Mouse (Mus musculus) retina, postnatal 7 days (tissue): ENCODE data around the gene Fau.

Source experiments
- DNase-seq: peaks from one replicate; pipeline ENCODE4 v3.0.0-alpha.2; 2012; ENCODE audit warnings: low read depth, low spot score

Fau gene

DNA sequence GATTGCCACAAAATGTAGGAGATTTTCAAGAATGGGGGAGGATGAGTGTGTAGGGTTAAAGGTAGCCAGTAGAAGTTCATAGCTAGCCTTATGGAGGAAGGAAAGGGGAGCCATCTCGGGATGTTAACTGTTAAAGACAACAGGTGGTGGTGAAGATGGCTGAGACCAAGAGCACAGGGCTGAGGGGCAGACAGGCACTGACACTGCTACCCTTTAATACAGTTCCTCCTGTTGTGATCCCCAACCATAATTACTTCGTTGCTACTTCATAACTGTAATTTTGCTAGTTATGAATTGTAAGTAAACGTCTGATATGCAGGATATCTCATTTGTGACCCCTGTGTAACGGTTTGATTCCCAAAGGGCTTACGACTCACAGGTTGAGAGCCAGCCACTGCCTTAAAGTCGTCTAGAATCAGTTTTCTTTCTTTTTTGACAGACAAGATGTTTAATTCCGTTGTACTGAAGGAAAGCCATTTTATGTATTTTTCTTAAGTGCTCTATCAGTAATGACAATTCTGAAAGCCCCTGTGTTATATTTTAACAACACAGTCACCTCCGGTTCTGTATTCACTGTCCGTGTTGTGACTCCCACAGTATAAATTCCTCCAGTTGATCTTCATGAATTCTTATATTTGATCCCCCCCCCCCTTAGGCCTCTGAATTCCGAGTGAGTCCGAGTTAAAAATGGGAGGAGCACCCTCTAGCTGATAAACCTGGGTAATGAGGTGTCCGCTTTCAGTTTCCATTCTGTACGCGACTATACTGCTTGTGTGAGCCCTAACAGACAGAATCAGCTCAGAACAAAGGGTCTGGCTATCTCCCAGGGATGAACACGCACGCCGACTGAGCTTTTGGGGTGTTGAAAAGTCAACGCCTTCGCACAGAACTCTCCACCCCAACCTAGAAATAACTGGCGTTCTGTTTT lies 12.0 kb upstream of the Fau start:
- DNase-seq = no peak

DNA sequence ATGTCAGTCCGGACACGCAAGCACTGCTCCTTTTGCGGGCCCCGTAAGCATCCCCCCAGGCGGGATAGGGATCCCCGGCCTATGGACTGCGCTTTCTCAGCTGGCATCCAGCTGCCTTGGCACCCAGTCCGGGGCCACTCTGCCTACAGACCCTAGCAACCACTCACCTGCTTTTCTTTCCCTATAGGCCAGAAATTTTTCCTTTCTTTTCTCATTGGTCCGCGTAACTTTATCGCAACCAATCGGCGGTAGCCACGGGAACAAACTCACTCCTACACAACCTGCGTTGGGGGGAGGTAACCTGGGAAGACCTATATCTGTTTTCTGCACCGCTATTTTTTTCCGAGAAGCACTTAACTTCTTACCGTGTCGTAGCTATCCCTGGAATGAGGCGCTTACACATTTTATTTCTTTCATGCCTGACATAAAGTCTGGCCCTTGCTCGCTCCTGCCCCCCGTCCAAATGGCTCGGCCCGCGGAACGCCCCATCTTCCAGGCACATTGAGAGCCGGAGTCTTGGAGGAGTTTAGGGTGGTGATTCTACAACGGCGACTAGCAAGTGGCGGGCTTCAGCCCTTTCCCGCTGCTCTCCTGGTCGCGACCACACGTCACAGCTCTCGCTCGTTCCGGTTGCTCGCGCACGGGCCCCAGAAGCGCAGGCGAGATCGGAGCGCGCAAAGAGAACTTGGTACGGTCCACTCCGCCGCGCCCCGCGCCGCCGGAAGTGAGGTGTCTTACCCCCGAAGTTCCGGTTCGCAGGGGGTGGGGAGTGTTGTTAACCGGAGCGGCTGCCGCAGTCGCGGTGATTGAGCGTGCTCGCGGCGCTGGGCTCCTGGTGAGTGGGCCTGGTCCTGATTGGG lies 11.1 kb upstream of the Fau start, which contains the start of gene Syvn1:
Syvn1 (plus strand) TSS at position 283 of the 860 bp plus-strand sequence.
- peak; percentile 84 for DNase-seq

DNA sequence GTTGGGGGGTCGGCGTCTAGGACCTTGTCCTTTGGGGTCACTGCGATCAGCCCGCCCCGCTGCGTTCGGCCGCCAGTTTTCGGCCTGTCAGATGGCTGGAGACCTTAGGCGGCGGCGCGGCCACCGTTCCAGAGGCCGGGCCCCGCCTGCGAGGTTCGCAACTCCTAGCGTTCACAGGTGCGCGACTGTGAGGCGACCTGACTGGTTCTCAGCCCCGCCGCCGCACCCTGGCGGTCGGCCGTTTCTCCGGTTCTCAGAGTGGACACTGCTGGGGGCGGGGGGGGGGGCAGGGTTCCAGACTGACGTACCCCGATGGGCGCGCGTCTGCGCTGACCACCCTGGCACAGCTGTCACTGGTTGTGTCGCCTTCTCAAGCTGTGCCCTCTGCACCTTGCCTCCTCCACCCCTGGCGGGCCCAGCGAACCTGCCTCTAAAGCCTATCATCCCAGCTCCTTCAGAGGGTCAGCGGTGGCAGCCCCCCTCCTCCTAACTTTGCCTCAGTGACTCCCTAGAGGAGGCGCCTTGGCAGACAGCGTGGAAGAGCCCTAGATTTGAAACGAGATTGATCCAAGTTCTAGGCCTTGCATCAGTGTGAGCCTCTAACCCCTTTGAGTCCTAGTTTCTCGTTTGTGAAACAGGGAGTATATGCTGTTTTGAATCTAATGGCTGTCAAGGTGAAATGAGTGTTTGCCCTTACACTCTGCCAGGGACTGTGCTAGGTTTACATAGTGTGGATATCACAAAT lies 10.3 kb upstream of the Fau start:
- DNase-seq = no peak

DNA sequence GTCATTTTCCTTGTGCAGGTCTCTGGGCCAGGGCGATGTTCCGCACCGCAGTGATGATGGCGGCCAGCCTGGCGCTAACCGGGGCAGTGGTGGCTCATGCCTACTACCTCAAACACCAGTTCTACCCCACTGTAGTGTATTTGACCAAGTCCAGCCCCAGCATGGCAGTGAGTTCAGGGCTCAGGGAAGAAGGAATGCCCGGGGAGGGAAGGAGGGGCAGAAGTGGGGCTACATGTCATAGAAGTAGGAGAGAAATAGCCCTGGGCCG lies 9.8 kb upstream of the Fau start:
- no peak for DNase-seq

DNA sequence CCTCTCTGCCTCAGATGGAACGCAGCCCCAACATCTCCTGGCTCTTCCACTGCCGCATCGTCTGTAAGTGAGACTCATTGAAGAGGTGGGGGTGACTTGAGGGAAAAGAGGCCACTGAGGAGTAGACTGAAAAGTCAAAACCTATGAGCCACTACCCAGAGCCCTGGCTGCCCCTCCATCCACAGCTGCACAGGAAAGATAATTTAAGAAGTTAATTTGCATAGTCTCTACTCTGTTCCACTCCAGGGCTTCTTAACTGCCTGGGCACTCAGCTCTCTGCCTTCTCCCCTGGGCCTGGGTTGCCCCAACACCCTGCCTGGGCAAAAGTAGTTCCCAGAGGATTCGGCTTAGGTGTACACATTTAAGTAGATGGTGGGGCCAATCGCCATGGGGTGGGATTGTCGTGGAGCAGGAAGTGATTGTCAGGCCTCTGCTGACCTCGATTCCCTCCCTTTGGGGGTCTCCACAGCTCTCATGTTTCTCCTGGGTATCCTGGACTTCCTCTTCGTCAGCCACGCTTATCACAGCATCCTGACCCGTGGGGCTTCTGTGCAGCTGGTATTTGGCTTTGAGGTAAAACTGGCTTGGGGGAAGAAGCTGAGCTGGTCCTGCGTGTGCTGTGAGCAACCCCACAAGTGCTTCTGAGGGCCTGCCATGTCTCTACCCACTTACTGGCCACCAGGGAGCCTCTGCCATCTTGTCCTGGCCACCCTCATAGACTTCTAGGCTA lies 8.8 kb upstream of the Fau start:
- DNase-seq = no peak

DNA sequence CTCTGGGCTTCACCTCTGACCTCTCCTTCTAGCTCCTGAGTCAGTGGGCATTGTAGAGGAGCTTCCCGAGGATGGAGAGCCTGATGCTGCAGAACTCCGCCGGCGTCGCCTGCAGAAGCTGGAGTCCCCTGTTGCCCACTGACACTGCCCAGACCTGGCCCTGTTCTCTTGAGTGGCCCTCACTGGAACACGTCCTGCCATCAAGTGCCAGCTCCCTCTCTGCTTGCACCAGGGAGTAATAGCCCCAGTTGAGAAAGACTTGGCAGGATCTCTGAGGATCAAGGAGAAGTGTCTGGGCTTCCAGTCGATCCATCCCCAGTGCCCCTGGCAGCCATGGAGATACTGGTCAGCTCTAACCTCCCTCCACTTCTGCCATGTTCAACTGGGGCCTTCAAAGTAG lies 5.1 kb upstream of the Fau start:
- DNase-seq = no peak

DNA sequence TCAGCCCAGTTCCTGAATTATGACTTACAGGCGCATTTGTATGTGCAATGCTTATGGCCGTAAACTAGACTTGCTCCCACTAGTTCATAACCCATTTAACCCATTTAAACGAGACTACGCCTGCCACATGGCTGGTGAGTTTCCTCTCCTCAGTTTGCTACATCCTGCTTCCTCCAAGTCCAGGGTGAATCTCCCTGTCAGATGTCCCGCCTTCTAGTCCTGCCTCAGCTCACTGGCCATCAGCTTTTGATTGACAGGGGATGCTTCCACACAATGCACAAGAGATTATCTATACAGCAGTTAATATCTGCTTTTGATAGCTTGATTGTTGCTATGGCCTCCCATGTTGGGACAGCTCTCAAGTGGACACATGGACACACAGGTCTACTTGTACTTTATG lies 3.3 kb upstream of the Fau start:
- no peak for DNase-seq

DNA sequence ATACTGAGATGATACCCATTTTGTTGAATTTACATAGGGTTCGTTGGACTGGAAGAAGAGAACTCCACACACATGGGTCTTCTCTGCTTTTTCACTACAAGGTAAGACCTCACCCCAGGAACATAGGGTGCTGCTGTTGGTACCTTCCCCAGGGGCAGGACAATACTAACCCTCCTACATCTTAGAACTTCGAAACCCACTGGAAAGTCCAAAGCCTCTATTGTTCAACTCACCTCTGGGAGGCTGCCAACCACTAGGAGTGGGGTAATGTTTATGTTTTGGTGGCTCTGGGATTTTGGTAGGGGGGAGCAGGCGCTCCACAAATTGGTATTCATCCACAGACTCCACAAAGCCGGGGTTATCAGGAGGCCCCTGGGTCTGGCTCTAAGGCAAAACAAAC lies 948 bp upstream of the Fau start:
- no peak for DNase-seq

DNA sequence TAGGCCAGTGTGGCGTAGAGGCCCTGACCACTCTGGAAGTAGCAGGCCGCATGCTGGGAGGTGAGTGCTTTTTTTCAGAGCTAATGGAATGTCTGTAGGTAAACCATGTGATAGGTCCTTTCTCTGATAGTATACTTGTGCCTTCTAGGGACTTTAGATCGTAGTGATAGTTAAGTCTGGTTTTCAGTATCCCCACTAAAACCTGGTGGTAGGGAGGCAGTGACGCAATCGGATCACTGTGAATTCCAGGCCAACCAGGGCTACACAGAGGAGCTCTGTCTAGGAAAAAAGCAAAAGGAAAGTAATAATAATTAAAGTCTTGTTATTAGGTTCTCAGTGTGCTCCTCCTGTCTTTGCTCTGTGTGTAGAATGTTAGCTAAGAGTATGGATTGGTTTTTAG lies 869 bp downstream of the Fau start:
- DNase-seq = no peak

DNA sequence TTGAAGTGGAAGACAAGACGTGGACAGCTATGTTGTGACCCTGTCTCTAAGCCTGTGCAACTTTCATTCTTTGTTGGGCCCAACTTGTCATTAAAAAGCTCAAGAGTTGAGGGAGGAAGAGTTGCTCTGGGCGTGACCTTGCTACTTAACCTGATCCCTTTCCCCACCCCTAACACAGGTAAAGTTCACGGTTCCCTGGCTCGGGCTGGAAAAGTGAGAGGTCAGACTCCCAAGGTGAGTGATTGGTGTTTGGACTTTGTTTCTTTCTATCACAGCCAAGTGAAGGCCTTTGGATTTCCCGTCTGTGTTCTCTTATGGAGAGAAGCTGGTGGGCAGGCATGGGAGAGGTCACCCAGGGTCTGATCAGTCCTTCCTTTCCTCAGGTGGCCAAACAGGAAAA lies 1.3 kb downstream of the Fau start:
- no peak for DNase-seq

DNA sequence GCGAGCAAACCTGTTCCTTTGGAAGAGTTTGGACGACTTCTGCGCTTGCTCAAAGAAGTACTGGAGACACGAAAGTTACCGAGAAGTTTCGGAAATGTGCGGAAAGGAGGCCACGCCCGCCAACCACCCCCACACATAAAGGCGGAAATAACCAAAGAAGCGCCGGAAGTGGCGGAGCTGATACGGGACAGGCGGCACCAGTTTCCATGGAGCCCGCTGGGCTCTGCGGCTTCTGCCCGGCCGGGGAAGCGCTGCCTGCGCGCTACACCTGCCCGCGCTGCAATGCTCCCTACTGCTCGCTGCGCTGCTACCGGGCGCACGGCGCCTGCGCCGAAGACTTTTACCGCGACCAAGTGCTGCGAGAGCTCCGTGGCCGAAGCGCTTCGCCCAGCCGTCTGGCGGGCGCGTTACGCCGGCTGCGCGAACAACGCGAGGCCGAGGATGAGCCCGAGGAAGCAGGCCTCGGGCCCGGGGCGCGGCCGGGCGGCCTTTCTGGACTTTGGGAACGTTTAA lies 3.4 kb downstream of the Fau start, which contains the start of gene Znhit2:
Znhit2 (plus strand) TSS at position 172 of the 513 bp plus-strand sequence.
- DNase-seq = peak; percentile 83

DNA sequence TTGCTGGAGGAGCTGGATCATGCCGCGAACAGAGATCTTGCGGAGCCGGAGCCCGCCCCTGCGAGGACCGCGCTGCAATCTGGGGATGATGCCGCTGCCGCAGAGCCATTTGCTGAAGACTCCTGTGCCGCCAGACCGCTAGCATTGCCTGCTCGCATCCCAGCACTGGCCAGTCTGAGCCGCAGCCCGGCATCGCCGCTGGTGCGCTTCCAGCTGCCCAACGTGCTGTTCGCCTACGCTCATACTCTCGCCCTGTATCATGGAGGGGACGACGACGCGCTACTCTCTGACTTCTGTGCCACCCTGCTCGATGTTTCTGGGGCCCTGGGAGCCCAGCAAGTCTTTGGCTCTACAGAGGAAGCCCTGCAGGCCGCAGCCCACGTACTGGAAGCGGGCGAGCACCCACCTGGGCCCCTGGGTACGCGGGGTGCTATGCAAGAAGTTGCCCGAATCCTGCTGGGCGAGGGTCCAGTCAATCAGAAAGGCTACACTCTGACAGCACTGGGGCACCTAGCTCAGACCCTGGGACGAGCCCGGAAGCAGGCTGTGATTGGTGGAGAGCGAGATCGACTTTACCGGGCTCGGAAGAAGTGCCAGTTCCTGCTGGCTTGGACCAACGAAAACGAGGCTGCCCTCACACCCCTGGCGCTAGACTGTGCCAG lies 4.1 kb downstream of the Fau start:
- DNase-seq = no peak

DNA sequence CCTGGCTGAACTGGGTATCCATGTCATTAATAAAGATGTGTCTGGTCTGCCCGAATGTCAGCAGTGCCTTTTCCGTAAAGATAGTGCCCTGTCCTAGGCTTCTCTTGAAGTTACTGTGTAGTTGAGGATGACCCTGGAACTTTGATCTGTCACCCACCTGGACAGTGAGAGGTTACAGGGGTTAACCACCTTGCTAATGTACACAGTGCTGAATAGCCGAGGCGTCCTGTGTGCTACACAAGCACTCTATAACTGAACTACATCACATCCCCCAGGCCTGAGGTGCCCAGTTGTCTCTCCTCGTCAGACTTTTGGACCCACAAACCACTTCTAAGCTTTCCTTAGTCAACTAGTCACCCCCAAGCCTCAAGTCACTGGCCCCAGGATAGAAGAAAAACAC lies 4.8 kb downstream of the Fau start:
- DNase-seq = no peak

DNA sequence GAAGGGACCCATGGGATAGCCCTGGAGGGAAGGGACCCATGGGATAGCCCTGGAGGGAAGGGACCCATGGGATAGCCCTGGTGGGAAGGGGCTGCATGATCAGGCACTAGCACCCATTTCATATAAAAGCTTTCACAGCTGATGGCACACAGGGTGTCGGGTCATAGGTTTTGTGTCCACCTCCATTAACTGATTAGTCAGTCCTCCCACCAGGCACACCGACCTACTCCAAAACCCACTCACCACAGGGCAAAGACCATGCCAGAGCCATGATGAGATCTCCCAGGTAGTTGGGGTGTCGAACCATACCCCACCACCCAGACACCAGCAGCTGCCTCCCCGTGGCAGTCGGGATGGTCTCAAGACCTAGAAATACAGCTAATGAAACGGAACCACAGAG lies 5.4 kb downstream of the Fau start:
- DNase-seq = no peak

DNA sequence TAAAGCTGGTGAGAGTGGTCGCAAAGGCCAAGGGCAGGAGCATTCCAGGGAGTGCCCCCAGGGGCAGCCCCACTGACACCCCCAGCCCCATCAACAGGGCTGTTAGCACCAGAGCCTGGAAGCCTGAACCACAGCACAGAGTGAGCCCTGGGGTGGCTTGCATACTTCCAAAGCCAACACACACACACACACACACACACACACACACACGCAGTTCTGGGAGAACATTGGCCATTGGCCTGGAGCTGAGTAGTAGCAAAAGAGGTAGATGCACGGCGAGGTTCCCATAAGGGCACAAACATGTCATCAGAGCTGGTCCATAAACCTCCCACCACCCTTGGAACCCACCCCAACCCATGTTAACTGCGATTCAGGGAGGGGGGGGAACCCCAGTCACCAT lies 8.9 kb downstream of the Fau start:
- no peak for DNase-seq

DNA sequence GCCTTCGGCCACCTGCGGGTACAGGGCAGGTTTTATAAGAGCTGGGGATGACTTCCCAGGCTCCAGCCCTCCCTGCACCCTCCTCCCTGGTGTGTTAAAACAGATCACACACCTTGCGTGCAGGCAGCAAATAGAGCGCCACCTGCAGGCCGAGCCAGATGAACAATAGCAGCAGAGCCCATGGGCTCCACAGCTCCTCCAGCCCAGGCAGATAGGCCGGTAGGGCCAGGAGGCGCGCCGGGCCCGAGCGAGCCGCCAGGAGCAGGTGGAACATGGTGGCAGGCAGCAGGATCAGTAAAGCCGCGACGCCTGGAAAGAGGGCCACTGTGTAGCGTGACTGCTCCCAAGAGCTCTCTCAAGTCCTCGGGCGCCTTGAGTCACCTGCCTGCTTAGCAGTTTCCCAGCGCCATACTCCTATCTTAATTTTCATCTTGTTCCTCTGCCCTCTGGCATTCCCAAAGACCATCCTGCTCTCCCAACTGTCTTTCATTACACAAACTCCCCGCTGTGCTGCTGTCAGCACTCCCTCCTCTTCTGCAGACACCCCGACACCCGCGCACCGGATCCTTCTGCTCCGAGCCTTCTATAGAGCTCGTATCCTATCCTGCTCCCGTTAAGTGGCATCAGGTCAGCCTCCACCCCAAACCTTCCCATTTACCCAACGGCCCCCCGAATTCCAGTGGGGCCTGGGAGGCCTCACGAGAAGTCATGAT lies 9.5 kb downstream of the Fau start:
- DNase-seq = no peak

DNA sequence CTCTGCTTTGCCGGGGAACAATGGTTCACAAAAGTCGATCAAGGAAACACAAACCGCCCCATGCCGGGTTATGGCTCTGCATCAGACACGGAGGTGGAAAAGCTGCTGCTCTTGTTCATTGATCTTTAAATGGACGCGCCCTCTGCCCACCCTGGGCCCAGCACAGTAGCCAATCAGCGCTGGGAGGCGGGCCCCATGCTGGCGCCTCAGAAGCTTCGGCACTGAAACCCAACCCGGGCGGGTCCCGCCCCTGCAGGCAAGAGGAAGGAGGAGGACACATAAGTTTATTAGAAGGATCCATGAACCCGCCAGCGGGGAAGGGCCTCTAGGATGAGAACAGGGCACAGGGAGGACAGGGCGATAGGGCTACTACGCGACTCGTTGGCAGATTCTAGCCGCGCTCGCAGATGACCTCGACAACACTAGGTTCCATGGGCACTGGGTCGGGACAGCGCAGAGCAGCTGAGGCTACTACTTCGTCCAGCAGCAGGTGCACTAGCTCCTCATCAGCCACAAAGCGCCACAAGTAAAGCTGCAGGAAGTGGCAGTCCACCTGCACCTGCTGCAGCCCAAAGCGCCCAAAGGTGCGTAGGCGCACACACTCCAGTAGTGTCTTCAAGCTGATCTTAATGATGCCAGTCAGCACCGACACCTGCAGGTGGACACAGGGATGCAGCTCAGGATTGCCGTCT lies 10.2 kb downstream of the Fau start, which contains the start of gene Tm7sf2:
Tm7sf2 (minus strand) TSS at position 650 of the 692 bp plus-strand sequence.
- DNase-seq = no peak

DNA sequence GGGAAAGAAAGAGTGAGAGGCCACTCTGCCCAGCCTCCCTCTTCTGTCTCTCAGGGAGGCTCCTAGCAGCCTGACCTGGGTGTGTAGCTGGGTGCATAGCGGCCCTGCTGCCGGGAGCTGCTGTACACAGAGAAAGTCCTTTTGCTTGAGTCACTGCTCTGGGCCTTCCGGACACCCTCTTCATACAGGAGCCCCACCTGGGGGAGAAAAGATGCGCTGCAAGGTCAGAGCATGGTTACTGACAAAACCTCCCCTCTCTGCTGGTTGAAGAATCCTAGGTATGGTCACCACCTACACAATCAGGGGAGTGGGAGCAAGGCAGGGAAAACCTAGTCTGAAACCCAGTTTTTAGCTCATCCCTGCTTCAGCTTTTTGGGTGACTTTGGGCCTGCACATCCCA lies 11.3 kb downstream of the Fau start:
- DNase-seq = no peak

DNA sequence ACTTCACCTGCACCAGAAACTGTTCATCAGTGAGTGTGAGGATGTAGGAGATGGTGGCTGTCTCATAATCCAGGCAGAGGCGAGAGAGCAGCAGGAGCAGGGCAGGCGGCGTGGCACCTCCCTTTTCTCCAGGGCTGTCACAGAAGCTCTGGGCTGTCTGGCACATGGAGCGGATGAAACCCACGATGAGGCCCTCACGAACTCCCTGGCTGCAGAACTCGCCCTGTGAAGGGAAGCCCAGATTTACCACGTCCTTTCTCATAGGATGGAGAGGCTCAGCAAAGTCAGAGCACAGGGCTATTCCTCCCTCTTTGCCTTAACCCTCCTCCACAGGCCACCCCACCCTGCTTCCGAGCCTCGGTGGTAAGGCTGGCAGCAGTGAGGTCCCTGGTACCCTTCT lies 12.2 kb downstream of the Fau start:
- DNase-seq = no peak
